Mouse (Mus musculus): ENCODE measurements around the gene Odf4. TPM values are rescaled to one million over a fixed set of nuclear protein-coding genes. Genes with fewer than 3 reads are reported as not detected.

Odf4 gene
- polyA plus RNA-seq, 1 experiment from 2014 or later: not detected

- no peak for ATAC-seq
- Histone ChIP-seq H3K4me2 (ENCODE audit: low read length) (no peak overlapping the region), H3K4me1 (ENCODE audit: control insufficient read depth, insufficient read depth, low read length) (peaks cover 6% of the 10 kb centered on the region; the same call in 1 of the 2 replicates), H3K27me3 (replicated peaks; ENCODE audit: control insufficient read depth, insufficient read depth, low read length) (peaks cover 18% of the 10 kb centered on the region), H3K27ac (ENCODE audit: low read depth, low read length) (no peak overlapping the region), H3K9me3 (replicated peaks; ENCODE audit: control insufficient read depth, low read length) (no peaks in the 10 kb centered on the region), H3K9ac (ENCODE audit: low read length) (no peak overlapping the region), H3K4me3 (ENCODE audit: low read depth, low read length) (no peak overlapping the region), H3K36me3 (ENCODE audit: control insufficient read depth, insufficient read depth, low read length) (no peaks in the 10 kb centered on the region)
- no peak for DNase-seq (ENCODE audit: low spot score)
- WGBS: 47% methylated on average over 3 of the region's 3 CpGs
Measured at GRCm38 (mm10) chr11:68956107-68956506, 29.2 kb upstream of the Odf4 start.

GRCm38 (mm10) chr11:68955473-68955872 lies 28.6 kb upstream of the Odf4 start:
- H3K27ac ChIP-seq (ENCODE audit: low read depth, low read length): no peak overlapping the region
- H3K27me3 ChIP-seq (replicated peaks; ENCODE audit: control insufficient read depth, insufficient read depth, low read length): peaks cover 18% of the 10 kb centered on the region
- peak overlapping the region; percentile 53 for H3K4me2 ChIP-seq (ENCODE audit: low read length)
- no peak overlapping the region for H3K4me3 ChIP-seq (ENCODE audit: low read depth, low read length)
- no peak overlapping the region; the same call in 1 of the 2 replicates for H3K9ac ChIP-seq (ENCODE audit: low read length)
- no peaks in the 10 kb centered on the region for H3K36me3 ChIP-seq (ENCODE audit: control insufficient read depth, insufficient read depth, low read length)
- WGBS: 63% methylated on average over 5 of the region's 5 CpGs
- no peak for DNase-seq (ENCODE audit: low spot score)
- no peak for ATAC-seq
- H3K9me3 ChIP-seq (replicated peaks; ENCODE audit: control insufficient read depth, low read length): no peaks in the 10 kb centered on the region
- H3K4me1 ChIP-seq (ENCODE audit: control insufficient read depth, insufficient read depth, low read length): peaks cover 6% of the 10 kb centered on the region; the same call in 1 of the 2 replicates

DNA sequence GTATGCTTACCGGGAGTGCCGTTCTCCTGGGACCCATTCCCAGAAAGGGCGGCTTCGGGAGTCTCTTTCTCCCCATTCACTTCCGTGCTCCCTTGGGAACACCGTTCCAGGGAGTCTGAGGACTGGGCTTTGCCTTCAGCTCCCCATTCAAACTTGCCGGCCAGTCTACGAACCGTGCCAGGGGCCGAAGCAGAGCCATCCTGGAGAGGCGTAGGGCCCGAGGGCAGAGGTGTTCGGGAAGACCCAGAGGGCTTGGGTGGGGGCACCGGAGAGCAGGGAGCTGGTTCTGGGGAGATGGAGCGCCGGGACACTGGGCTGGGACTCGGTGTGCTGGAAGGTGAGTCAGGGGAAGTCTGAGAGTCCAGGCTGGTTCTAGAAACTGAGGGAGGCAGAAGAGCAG lies 27.5 kb upstream of the Odf4 start:
- Histone ChIP-seq H3K9me3 (replicated peaks; ENCODE audit: control insufficient read depth, low read length) (no peaks in the 10 kb centered on the region), H3K36me3 (ENCODE audit: control insufficient read depth, insufficient read depth, low read length) (no peaks in the 10 kb centered on the region), H3K9ac (ENCODE audit: low read length) (peak overlapping the region; percentile 59), H3K27me3 (replicated peaks; ENCODE audit: control insufficient read depth, insufficient read depth, low read length) (peaks cover 18% of the 10 kb centered on the region), H3K4me3 (ENCODE audit: low read depth, low read length) (peak overlapping the region; percentile 29), H3K4me1 (ENCODE audit: control insufficient read depth, insufficient read depth, low read length) (peaks cover 6% of the 10 kb centered on the region; the same call in 1 of the 2 replicates), H3K27ac (ENCODE audit: low read depth, low read length) (no peak overlapping the region), H3K4me2 (ENCODE audit: low read length) (peak overlapping the region; percentile 53)
- under 1% methylated on average over 17 of the region's 17 CpGs for WGBS
- DNase-seq (ENCODE audit: low spot score) (no peak), ATAC-seq (no peak)

- no peak for DNase-seq (ENCODE audit: low spot score)
- Histone ChIP-seq H3K9ac (ENCODE audit: low read length) (no peak overlapping the region; the same call in 1 of the 2 replicates), H3K9me3 (replicated peaks; ENCODE audit: control insufficient read depth, low read length) (no peaks in the 10 kb centered on the region), H3K36me3 (ENCODE audit: control insufficient read depth, insufficient read depth, low read length) (no peaks in the 10 kb centered on the region), H3K27me3 (replicated peaks; ENCODE audit: control insufficient read depth, insufficient read depth, low read length) (peaks cover 18% of the 10 kb centered on the region), H3K27ac (ENCODE audit: low read depth, low read length) (no peak overlapping the region), H3K4me2 (ENCODE audit: low read length) (peak overlapping the region; percentile 53), H3K4me1 (ENCODE audit: control insufficient read depth, insufficient read depth, low read length) (peaks cover 6% of the 10 kb centered on the region; the same call in 1 of the 2 replicates), H3K4me3 (ENCODE audit: low read depth, low read length) (peak overlapping the region; percentile 29; the same call in 1 of the 2 replicates)
- 10% methylated on average over 13 of the region's 13 CpGs for WGBS
- ATAC-seq: no peak
Measured at GRCm38 (mm10) chr11:68953903-68954302, 27.0 kb upstream of the Odf4 start.

- Histone ChIP-seq H3K4me2 (ENCODE audit: low read length) (peak overlapping the region; percentile 39), H3K4me1 (ENCODE audit: control insufficient read depth, insufficient read depth, low read length) (no peaks in the 10 kb centered on the region), H3K4me3 (ENCODE audit: low read depth, low read length) (peak overlapping the region; percentile 18), H3K27me3 (replicated peaks; ENCODE audit: control insufficient read depth, insufficient read depth, low read length) (0 out of 2 replicates have a peak, but pooled peaks cover 3% of the 10 kb centered on the region), H3K9me3 (replicated peaks; ENCODE audit: control insufficient read depth, low read length) (no peaks in the 10 kb centered on the region), H3K9ac (ENCODE audit: low read length) (peak overlapping the region; percentile 52), H3K27ac (ENCODE audit: low read depth, low read length) (peak overlapping the region; percentile 28; the same call in 1 of the 2 replicates), H3K36me3 (ENCODE audit: control insufficient read depth, insufficient read depth, low read length) (no peaks in the 10 kb centered on the region)
- peak; percentile 48 for ATAC-seq
- 7% methylated on average over 12 of the region's 12 CpGs for whole genome bisulfite sequencing
- DNase-seq (ENCODE audit: low spot score): peak; percentile 53
Measured at GRCm38 (mm10) chr11:68947542-68947993, 20.7 kb upstream of the Odf4 start.

DNA sequence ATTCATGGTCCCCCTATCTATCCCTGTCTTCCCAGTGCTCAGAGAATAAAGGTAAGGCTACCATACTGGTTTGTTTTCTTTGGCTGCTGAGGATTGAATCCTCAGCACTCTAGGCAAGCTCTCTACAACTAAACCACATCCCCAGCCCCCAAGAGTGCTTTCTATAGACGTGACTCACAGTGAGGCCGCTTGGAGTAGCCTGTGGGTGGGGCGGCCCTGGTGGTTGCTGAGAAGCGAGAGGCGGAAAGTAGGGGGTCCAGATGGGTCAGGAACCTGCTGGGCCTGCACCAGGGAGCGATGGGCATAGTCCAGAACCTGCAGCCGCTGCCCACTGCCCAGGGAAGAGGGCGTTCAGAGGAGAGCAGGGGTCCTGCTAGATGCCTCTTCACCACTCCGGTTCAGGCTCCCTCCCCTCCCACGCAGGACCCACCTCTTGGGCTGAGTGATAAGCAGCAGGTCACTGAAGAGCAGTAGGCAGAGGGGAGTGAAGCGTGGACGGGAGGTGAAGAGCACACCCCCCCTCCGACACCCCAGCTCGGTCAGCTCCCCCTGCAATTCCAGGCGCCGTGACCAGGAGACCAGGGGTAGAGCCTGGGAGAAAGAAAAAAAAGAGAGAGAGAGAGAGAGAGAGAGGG lies 20.0 kb upstream of the Odf4 start:
- H3K27ac ChIP-seq (ENCODE audit: low read depth, low read length): no peak overlapping the region; the same call in 1 of the 2 replicates
- 17% methylated on average over 14 of the region's 16 CpGs for WGBS
- DNase-seq (ENCODE audit: low spot score): no peak

DNA sequence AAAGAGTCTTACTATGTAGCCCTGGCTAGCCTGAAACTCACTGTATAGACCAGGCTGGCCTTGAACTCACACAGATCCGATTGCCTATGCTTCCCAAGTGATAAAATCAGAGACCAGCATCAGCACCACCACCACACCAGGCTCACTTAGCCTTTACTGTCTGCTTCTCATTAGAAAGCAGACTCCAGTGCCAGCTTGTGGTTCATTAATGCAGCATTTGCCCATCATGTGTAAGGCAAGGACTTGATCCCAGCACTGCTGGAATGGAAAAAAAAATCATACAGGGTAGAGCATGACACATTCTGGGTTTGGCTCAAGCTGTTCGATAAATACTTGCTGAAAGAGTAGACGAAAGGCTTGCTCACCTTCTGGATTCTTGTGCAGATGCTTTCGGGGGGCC lies 19.1 kb upstream of the Odf4 start:
- no peaks in the 10 kb centered on the region for H3K9me3 ChIP-seq (replicated peaks; ENCODE audit: control insufficient read depth, low read length)
- no peak overlapping the region for H3K9ac ChIP-seq (ENCODE audit: low read length)
- ATAC-seq (no peak), DNase-seq (ENCODE audit: low spot score) (no peak)
- 0 out of 2 replicates have a peak, but pooled peaks cover 3% of the 10 kb centered on the region for H3K27me3 ChIP-seq (replicated peaks; ENCODE audit: control insufficient read depth, insufficient read depth, low read length)
- no peaks in the 10 kb centered on the region for H3K4me1 ChIP-seq (ENCODE audit: control insufficient read depth, insufficient read depth, low read length)
- no peak overlapping the region for H3K27ac ChIP-seq (ENCODE audit: low read depth, low read length)
- 85% methylated on average over 4 of the region's 4 CpGs for WGBS
- no peaks in the 10 kb centered on the region for H3K36me3 ChIP-seq (ENCODE audit: control insufficient read depth, insufficient read depth, low read length)
- no peak overlapping the region for H3K4me2 ChIP-seq (ENCODE audit: low read length)
- no peak overlapping the region for H3K4me3 ChIP-seq (ENCODE audit: low read depth, low read length)

More for the DNA sequence above, 20.0 kb upstream of the Odf4 start:
- Histone ChIP-seq H3K9ac (ENCODE audit: low read length) (peak overlapping the region; percentile 22; the same call in 1 of the 2 replicates), H3K36me3 (ENCODE audit: control insufficient read depth, insufficient read depth, low read length) (no peaks in the 10 kb centered on the region), H3K4me2 (ENCODE audit: low read length) (peak overlapping the region; percentile 39), H3K27me3 (replicated peaks; ENCODE audit: control insufficient read depth, insufficient read depth, low read length) (0 out of 2 replicates have a peak, but pooled peaks cover 3% of the 10 kb centered on the region), H3K4me3 (ENCODE audit: low read depth, low read length) (peak overlapping the region; percentile 18), H3K9me3 (replicated peaks; ENCODE audit: control insufficient read depth, low read length) (no peaks in the 10 kb centered on the region), H3K4me1 (ENCODE audit: control insufficient read depth, insufficient read depth, low read length) (no peaks in the 10 kb centered on the region)
- ATAC-seq: peak; percentile 29; the same call in 1 of the 2 replicates

- H3K4me2 ChIP-seq (ENCODE audit: low read length): no peak overlapping the region
- no peaks in the 10 kb centered on the region for H3K36me3 ChIP-seq (ENCODE audit: control insufficient read depth, insufficient read depth, low read length)
- H3K9me3 ChIP-seq (replicated peaks; ENCODE audit: control insufficient read depth, low read length): no peaks in the 10 kb centered on the region
- H3K9ac ChIP-seq (ENCODE audit: low read length): no peak overlapping the region
- H3K4me1 ChIP-seq (ENCODE audit: control insufficient read depth, insufficient read depth, low read length): peaks cover 2% of the 10 kb centered on the region; the same call in 1 of the 2 replicates
- no peak overlapping the region for H3K4me3 ChIP-seq (ENCODE audit: low read depth, low read length)
- H3K27me3 ChIP-seq (replicated peaks; ENCODE audit: control insufficient read depth, insufficient read depth, low read length): 0 out of 2 replicates have a peak, but pooled peaks cover 3% of the 10 kb centered on the region
- DNase-seq (ENCODE audit: low spot score) (no peak), ATAC-seq (no peak)
- no peak overlapping the region for H3K27ac ChIP-seq (ENCODE audit: low read depth, low read length)
- 77% methylated on average over 2 of the region's 2 CpGs for WGBS
Measured at GRCm38 (mm10) chr11:68945245-68945644, 18.4 kb upstream of the Odf4 start.

DNA sequence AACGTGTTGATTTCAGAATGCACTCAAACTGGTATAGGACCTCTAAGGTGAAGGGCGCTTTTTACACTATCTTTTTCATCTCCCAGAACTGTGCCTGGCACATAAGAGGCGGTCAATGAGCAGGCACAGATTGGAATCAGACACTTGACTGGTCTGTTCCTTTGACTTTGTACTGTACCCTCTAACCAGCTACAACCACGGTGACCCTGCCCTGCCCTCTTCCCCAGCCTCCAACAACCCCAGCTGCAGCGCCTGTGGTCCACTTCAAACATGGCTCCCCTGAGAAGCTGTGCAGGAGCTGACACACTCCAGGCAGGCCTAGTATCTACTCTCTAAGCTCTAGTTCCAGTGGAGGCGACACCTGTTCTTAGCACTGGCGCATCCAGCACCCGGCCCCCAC lies 15.8 kb upstream of the Odf4 start:
- no peak overlapping the region for H3K4me3 ChIP-seq (ENCODE audit: low read depth, low read length)
- H3K27me3 ChIP-seq (replicated peaks; ENCODE audit: control insufficient read depth, insufficient read depth, low read length): 0 out of 2 replicates have a peak, but pooled peaks cover 3% of the 10 kb centered on the region
- ATAC-seq: no peak
- H3K27ac ChIP-seq (ENCODE audit: low read depth, low read length): no peak overlapping the region
- DNase-seq (ENCODE audit: low spot score): no peak
- no peaks in the 10 kb centered on the region for H3K9me3 ChIP-seq (replicated peaks; ENCODE audit: control insufficient read depth, low read length)
- no peaks in the 10 kb centered on the region for H3K36me3 ChIP-seq (ENCODE audit: control insufficient read depth, insufficient read depth, low read length)
- no peak overlapping the region for H3K9ac ChIP-seq (ENCODE audit: low read length)
- WGBS: 89% methylated on average over 8 of the region's 8 CpGs
- no peak overlapping the region for H3K4me2 ChIP-seq (ENCODE audit: low read length)
- peaks cover 2% of the 10 kb centered on the region; the same call in 1 of the 2 replicates for H3K4me1 ChIP-seq (ENCODE audit: control insufficient read depth, insufficient read depth, low read length)

Data from forebrain, embryonic 14.5 days (tissue).